ENCODE assay signal across 9 mouse cellular contexts in genomic region chr7:28765211-28765610, GRCm38 (mm10). TPM values are rescaled to one million over a fixed set of nuclear protein-coding genes. Genes with fewer than 3 reads are reported as not detected.
DNase-seq lines count a peak whose midpoint lies in the region; ATAC-seq and TF ChIP-seq lines count a peak whose summit lies in the region.
"Had no signal": no experiment of that assay in that cellular context is flagged by ENCODE, and none has a peak within 500 bp of the region (broad histone marks: within the 10 kb centered on the region; RNA-seq: fewer than 3 reads in every experiment).

No protein-coding gene starts in this region.

- H3K4me2 ChIP-seq in neural tube, embryonic 11.5 days (ENCODE audit: low read depth) = peak overlapping the region; percentile 65
- peak overlapping the region; percentile 74 for H3K4me2 ChIP-seq in limb, embryonic 14.5 days (replicated peaks; ENCODE audit: low read depth, low read length, severe bottlenecking)
- H3K4me2 ChIP-seq in stomach, embryonic 15.5 days = peak overlapping the region; percentile 68

- H3K27ac ChIP-seq in neural tube, embryonic 11.5 days (ENCODE audit: low read depth, low read length) = no peak overlapping the region
- no peak overlapping the region for H3K27ac ChIP-seq in limb, embryonic 14.5 days (replicated peaks; ENCODE audit: low read depth, low read length)
- H3K27ac ChIP-seq in stomach, embryonic 15.5 days = no peak overlapping the region

- no peaks in the 10 kb centered on the region for H3K9me3 ChIP-seq in neural tube, embryonic 11.5 days (ENCODE audit: control insufficient read depth, low read length)
- H3K9me3 ChIP-seq in limb, embryonic 14.5 days (ENCODE audit: control insufficient read depth, low read length) = no peaks in the 10 kb centered on the region
- no peaks in the 10 kb centered on the region for H3K9me3 ChIP-seq in stomach, embryonic 15.5 days

- H3K27me3 ChIP-seq in neural tube, embryonic 11.5 days (ENCODE audit: control insufficient read depth, insufficient read depth, low read length) = no peaks in the 10 kb centered on the region
- no peaks in the 10 kb centered on the region for H3K27me3 ChIP-seq in limb, embryonic 14.5 days (ENCODE audit: control insufficient read depth, insufficient read depth, low read length)
- H3K27me3 ChIP-seq in stomach, embryonic 15.5 days (replicated peaks) = no peaks in the 10 kb centered on the region

- no peak overlapping the region for H3K4me3 ChIP-seq in neural tube, embryonic 11.5 days (ENCODE audit: low read depth, low read length)
- H3K4me3 ChIP-seq in limb, embryonic 14.5 days (replicated peaks; ENCODE audit: low read length) = no peak overlapping the region
- H3K4me3 ChIP-seq in stomach, embryonic 15.5 days (replicated peaks) = peak overlapping the region; percentile 88

- H3K4me1 ChIP-seq in neural tube, embryonic 11.5 days (ENCODE audit: control insufficient read depth, insufficient read depth, low read length) = peaks cover 5% of the 10 kb centered on the region; the same call in 1 of the 2 replicates
- H3K4me1 ChIP-seq in limb, embryonic 14.5 days (ENCODE audit: control insufficient read depth, insufficient read depth, low read length) = peaks cover 14% of the 10 kb centered on the region
- H3K4me1 ChIP-seq in stomach, embryonic 15.5 days = peaks cover 19% of the 10 kb centered on the region

- peak; percentile 45 to 55 for DNase-seq in adrenal gland, postnatal 36 days
- no peak for DNase-seq in adrenal gland, postnatal 10 days
- no peak for DNase-seq in neural tube, embryonic 11.5 days (ENCODE audit: low spot score)
- DNase-seq in neural tube, embryonic 10.5 days (ENCODE audit: extremely low spot score, low spot score) = no peak
- DNase-seq in limb, embryonic 14.5 days (ENCODE audit: low spot score) = no peak
- DNase-seq in urinary bladder, postnatal 36 days (ENCODE audit: low spot score in 2 of 2) = no peak
- DNase-seq in testis, postnatal 14 days (ENCODE audit: low spot score) = no peak

- TF ChIP-seq POLR2A in limb, embryonic 14.5 days (IDR thresholded peaks at IDR 0.05; ENCODE audit: borderline replicate concordance, extremely low read depth, insufficient read depth, insufficient read length) = no peak

- WGBS in neural tube, embryonic 11.5 days = 88% methylated on average over 6 of the region's 6 CpGs
- WGBS in limb, embryonic 14.5 days = 91% methylated on average over 6 of the region's 6 CpGs
- 79% methylated on average over 6 of the region's 6 CpGs for WGBS in stomach, embryonic 15.5 days

- ATAC-seq in neural tube, embryonic 11.5 days (ENCODE audit: insufficient read depth, low FRiP score, low TSS enrichment) = no peak
- ATAC-seq in limb, embryonic 14.5 days (ENCODE audit: low FRiP score, low read depth) = no peak
- no peak for ATAC-seq in stomach, embryonic 15.5 days (ENCODE audit: insufficient read depth, low FRiP score, low read depth)

- no peak overlapping the region for H3K9ac ChIP-seq in neural tube, embryonic 11.5 days (ENCODE audit: low read length)
- H3K9ac ChIP-seq in limb, embryonic 14.5 days (ENCODE audit: low read depth, low read length, severe bottlenecking) = no peak overlapping the region
- H3K9ac ChIP-seq in stomach, embryonic 15.5 days = no peak overlapping the region

- peaks cover 3% of the 10 kb centered on the region; the same call in 1 of the 2 replicates for H3K36me3 ChIP-seq in neural tube, embryonic 11.5 days (ENCODE audit: control insufficient read depth, insufficient read depth, low read length)
- peaks cover 26% of the 10 kb centered on the region for H3K36me3 ChIP-seq in limb, embryonic 14.5 days (ENCODE audit: control insufficient read depth, insufficient read depth, low read length)
- H3K36me3 ChIP-seq in stomach, embryonic 15.5 days = peaks cover 15% of the 10 kb centered on the region; the same call in 1 of the 2 replicates

RNA-seq across cellular contexts. Expression of gene Sirt2, which starts 1.3 kb away (rescaled TPM):
- total RNA-seq in adrenal gland, postnatal 36 days (2021) = 10 to 100 TPM; 73.7 to 82.5 TPM
- 10 to 100 TPM; 68.8 to 74.9 TPM for total RNA-seq in adrenal gland, postnatal 10 days (2021)
- polyA plus RNA-seq in neural tube, embryonic 11.5 days (2014; fragmentation: Nextera tagmentation; extraction: Ambion mirVana) = 73.0 and 77.0 TPM in 2 replicates
- 107 and 113 TPM in 2 replicates for polyA plus RNA-seq in limb, embryonic 14.5 days (2012; rRNA removed)
- polyA plus RNA-seq in limb, embryonic 14.5 days (2014; fragmentation: Nextera tagmentation; extraction: Ambion mirVana) = 73.7 and 89.3 TPM in 2 replicates
- polyA plus RNA-seq in stomach, embryonic 15.5 days (2015; fragmentation: Nextera tagmentation; extraction: Ambion mirVana) = 56.9 and 57.8 TPM in 2 replicates

RNA-seq across cellular contexts. Expression of gene Nfkbib, which starts 2.1 kb away (rescaled TPM):
- total RNA-seq in adrenal gland, postnatal 36 days (2021) = 10 to 100 TPM; 44.1 to 49.2 TPM
- total RNA-seq in adrenal gland, postnatal 10 days (2021) = 10 to 100 TPM; 25.1 to 25.3 TPM
- 49.7 and 57.3 TPM in 2 replicates for polyA plus RNA-seq in neural tube, embryonic 11.5 days (2014; fragmentation: Nextera tagmentation; extraction: Ambion mirVana)
- 27.4 and 31.0 TPM in 2 replicates for polyA plus RNA-seq in limb, embryonic 14.5 days (2012; rRNA removed)
- 37.4 and 41.9 TPM in 2 replicates for polyA plus RNA-seq in limb, embryonic 14.5 days (2014; fragmentation: Nextera tagmentation; extraction: Ambion mirVana)
- 38.7 and 40.1 TPM in 2 replicates for polyA plus RNA-seq in stomach, embryonic 15.5 days (2015; fragmentation: Nextera tagmentation; extraction: Ambion mirVana)

RNA-seq across cellular contexts. Expression of gene Ccer2, which starts 9.2 kb away (rescaled TPM):
- not detected for total RNA-seq in adrenal gland, postnatal 36 days (2021)
- not detected for total RNA-seq in adrenal gland, postnatal 10 days (2021)
- 1.1 and 1.9 TPM in 2 replicates for polyA plus RNA-seq in neural tube, embryonic 11.5 days (2014; fragmentation: Nextera tagmentation; extraction: Ambion mirVana)
- polyA plus RNA-seq in limb, embryonic 14.5 days (2012; rRNA removed) = 0.06 and 0.24 TPM in 2 replicates
- polyA plus RNA-seq in limb, embryonic 14.5 days (2014; fragmentation: Nextera tagmentation; extraction: Ambion mirVana) = 0.54 TPM in 1 of 2 replicates, not detected in the other
- polyA plus RNA-seq in stomach, embryonic 15.5 days (2015; fragmentation: Nextera tagmentation; extraction: Ambion mirVana) = 0.19 TPM in 1 of 2 replicates, not detected in the other
- polyA plus RNA-seq: C2C12 had no signal

RNA-seq across cellular contexts. Expression of gene Sars2, which starts 23.4 kb away (rescaled TPM):
- total RNA-seq in adrenal gland, postnatal 36 days (2021) = 10 to 100 TPM; 18.5 to 18.8 TPM
- 10 to 100 TPM; 17.5 to 23.7 TPM for total RNA-seq in adrenal gland, postnatal 10 days (2021)
- polyA plus RNA-seq in neural tube, embryonic 11.5 days (2014; fragmentation: Nextera tagmentation; extraction: Ambion mirVana) = 28.8 and 32.4 TPM in 2 replicates
- 32.6 and 38.1 TPM in 2 replicates for polyA plus RNA-seq in limb, embryonic 14.5 days (2012; rRNA removed)
- polyA plus RNA-seq in limb, embryonic 14.5 days (2014; fragmentation: Nextera tagmentation; extraction: Ambion mirVana) = 22.0 and 22.3 TPM in 2 replicates
- 20.8 and 26.2 TPM in 2 replicates for polyA plus RNA-seq in stomach, embryonic 15.5 days (2015; fragmentation: Nextera tagmentation; extraction: Ambion mirVana)

RNA-seq across cellular contexts. Expression of gene Rinl, which starts 23.6 kb away (rescaled TPM):
- total RNA-seq in adrenal gland, postnatal 36 days (2021) = 1 to 10 TPM; 2.5 to 2.8 TPM
- total RNA-seq in adrenal gland, postnatal 10 days (2021) = 1 to 10 TPM; 3.7 to 4.9 TPM
- polyA plus RNA-seq in neural tube, embryonic 11.5 days (2014; fragmentation: Nextera tagmentation; extraction: Ambion mirVana) = 2.6 and 2.8 TPM in 2 replicates
- polyA plus RNA-seq in limb, embryonic 14.5 days (2012; rRNA removed) = 2.3 and 2.5 TPM in 2 replicates
- polyA plus RNA-seq in limb, embryonic 14.5 days (2014; fragmentation: Nextera tagmentation; extraction: Ambion mirVana) = 2.6 and 2.8 TPM in 2 replicates
- polyA plus RNA-seq in stomach, embryonic 15.5 days (2015; fragmentation: Nextera tagmentation; extraction: Ambion mirVana) = 6.2 and 6.6 TPM in 2 replicates

Comparison
In these comparisons a context has a peak if more than half of its experiments do, and no peak if none do; other contexts are left out.
1. DNase-seq: peak in adrenal gland, postnatal 36 days (2 of 2); none in adrenal gland, postnatal 10 days (single experiment), neural tube, embryonic 11.5 days (single experiment), neural tube, embryonic 10.5 days (single experiment), limb, embryonic 14.5 days (single experiment), urinary bladder, postnatal 36 days (0 of 2) and testis, postnatal 14 days (single experiment).
2. Peak in every context shown above with its lines, with median percentiles within 50 percentile points of each other: H3K4me2 ChIP-seq.